Mouse (Mus musculus): ENCODE measurements at regions not wholly inside any gene's neighbourhood (a gene's known extent, or its start where the extent isn't known, plus 50 kb on each side); places are given as distances from the start of the nearest gene placed in this dataset.
"Not testable (repeated sequence)": the region's sequence is repeated elsewhere in the genome, so short reads cannot be mapped to it uniquely, and the experiment has no call there.

DNA sequence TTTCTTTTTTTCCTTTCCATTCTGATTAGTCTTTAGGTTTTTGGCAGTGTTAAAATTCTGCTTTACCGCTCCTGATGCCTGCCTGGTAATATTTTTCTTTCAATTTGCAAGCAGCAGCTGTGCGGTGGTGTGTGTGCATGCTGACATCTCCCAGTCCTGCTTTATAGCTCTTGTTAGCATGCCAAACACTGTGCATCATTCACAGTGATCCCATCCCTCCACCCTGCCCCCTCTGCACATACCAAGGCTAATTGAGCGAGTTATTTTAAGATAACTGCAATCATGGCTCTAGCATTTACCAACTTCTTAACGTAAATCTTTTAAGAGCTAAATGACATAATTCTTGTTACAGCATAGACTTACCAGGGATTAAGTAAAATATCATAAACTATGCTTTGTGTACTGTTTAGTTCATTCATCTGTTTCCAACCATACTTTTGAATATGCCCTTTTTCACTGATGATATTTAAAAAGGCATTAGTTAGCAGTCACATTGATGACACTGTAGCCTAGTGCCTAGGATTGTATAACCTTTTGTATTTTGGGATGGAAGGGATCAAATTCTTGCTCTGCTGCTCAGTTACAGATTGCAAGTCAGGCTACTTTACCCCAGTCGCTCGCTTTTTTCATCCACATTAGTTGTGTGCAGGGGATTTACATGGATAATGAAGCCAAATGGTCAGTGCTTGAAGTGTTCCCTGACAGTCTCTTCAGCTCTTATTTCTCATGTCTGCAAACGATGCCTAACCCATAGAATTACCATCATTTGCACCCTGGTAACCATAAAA is 487.0 kb downstream of the Lmo7 start:
- in situ Hi-C loops (cut with MboI; ENCODE audit: unreplicated experiment in 2 of 2) = no loop called here

DNA sequence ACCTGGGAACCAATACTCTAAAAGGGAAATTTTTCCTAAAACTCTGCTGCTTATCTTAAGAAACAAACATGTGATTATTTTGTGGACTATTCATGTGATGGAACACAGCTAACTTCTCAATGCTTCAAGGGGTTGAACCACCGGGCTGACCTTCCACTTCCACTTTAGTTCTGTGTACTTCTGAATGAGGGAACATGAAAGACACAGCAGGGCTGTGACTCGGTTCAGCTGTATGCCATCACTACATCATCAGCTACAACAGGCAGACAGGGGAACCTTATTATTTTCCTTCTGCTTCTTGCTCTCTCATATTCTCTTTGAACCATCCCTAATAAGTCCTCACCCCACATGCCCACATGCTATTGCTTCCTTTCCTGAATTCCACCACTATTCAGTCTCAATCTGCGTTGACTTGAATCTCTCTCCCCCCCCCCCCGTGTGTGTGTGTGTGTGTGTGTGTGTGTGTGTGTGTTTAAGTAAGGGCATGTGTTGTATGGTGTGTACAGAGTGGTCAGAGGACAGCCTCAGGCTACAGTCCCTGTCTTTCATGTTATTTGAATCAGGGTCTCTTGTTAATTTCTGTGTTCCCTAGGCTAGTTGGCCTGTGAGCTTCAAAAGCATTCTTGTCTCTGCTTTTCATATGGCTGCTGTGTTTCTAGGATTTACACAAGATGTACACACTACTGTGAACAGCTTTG is 485.7 kb downstream of the Lmo7 start:
- in situ Hi-C loops (cut with MboI; ENCODE audit: unreplicated experiment in 2 of 2) = no loop called here

DNA sequence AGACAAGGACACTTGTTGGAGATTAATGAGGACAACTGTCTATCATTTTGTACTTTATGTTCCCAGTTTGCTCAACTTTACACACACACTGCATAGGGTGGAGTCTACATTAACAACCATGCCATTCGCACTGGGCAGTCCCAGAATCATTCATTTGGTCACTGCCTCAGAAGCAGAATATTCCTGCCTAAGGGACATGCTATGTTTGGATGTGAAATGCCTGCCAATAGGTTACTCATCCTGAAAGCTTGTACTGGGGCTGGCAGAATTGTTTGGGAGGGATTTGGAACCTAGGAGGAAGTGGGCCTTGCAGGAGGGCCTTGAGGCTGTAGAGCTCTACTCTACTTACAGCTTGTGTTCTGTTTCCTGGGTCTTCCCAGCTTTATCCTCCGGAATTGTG is 482.3 kb downstream of the Lmo7 start:
- in situ Hi-C loops (cut with MboI; ENCODE audit: unreplicated experiment in 2 of 2) = no loop called here

DNA sequence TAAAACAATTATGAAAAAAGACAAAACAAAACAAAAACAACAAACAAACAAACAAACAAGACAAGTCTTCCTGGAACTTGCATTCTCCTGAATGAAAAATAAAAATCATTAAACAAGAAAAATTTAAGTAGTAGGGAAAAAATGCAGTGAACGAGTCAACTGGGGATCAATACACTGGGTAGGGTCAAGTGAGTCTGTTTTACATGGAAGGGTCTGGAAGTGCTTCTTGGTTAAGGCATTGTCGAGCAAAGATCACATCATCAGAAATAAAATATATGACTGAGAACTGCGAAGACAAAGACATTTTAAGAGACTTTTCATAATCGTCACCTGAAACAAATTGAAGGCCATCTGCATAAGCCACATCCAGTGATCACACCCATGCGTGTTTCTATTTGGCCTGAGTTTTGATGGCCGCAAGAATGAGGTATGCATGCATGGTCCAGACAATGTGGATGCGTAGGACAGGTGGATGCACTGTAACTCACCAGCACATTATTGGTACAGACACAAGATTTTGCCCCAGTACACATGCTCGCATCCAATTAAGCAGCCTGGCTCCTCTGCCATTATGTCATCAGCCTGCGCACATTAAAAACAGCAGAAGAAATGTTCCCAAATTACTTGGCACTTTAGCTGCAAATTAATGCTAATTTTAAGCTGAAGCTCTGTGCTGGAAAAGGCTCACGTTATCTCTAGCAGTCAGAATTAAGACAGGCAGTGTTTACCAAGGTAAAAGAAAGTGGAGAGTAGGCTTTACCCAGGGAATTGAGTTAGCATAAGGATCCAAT is 475.3 kb downstream of the Lmo7 start:
- in situ Hi-C loops (cut with MboI; ENCODE audit: unreplicated experiment in 2 of 2) = no loop called here

DNA sequence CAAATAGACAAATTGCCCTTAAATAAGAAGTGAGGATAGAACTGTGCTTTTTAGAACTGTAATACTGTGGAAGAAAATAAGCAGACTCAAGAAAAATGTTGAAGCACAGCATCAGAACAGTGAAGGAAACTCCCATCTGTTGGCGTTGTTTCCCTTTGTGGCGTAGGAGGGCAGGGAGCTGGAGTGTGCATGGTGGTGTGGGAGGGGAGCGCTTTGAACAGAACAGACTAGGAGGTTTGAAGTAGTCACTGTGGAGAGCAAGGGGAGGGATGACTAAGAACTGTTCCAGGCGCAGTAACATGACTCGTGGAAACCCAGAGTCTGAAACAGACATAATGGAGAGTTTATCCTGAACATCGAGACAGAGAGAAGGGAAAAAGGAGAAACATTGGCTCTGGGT is 469.7 kb downstream of the Lmo7 start:
- in situ Hi-C loops (cut with MboI; ENCODE audit: unreplicated experiment in 2 of 2) = no loop called here

DNA sequence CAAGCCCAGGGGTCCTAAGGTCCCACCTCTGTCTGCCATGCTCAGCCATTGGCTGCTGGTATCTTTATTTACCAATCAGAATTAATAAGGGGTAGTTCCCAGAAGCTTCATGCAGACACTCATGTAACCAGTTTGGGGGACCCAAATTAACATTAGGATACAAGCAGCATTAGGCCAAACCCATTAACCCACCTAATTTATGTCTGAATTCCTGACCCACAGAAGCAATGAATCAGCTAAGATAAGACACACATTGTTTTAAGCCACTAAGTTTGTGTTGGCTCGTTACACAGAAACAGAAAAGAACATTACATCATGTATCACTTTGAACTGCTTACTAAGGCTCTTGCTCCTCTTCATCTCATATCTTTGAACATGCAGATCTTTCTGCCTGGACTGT is 461.0 kb downstream of the Lmo7 start:
- in situ Hi-C loops (cut with MboI; ENCODE audit: unreplicated experiment in 2 of 2) = no loop called here

DNA sequence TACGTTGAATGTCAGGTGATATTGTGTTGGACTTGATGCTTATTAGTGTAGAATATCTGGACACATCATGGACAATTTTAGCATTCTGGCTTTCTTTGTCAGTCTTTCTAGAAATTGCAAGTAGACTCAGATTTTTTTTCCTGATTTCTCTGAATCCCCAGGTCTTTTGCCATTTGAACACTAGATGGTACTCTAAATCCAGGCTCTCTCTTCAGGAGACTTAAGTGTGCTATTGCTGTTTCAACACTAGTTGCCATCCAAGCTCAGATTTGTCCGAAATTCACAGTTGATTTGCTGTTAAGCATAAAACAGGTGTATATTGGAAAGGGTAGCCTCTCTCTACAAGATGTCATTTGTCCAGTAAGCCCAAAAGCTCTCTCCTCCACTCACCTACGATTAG is 451.5 kb downstream of the Lmo7 start:
- in situ Hi-C loops (cut with MboI; ENCODE audit: unreplicated experiment in 2 of 2) = no loop called here

DNA sequence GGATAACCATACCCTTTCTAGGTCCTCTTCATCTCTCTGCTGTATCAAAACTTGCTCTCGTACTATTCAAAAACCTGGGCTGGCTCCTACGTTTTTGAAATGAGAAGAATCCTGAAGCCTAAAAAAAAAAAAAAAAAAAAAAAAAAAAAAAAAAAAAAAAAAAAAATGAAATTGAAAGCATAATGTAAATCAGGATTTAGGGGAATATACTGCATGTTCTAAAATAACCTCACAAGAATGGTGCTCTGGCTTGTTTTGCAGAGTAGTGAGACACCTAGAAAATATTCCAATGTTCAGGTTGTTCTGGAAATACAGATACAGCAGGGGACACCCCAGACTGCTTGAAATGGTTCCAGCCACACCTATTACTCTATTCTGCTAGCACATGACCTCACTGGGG is 442.0 kb downstream of the Lmo7 start:
- in situ Hi-C loops (cut with MboI; ENCODE audit: unreplicated experiment in 2 of 2) = no loop called here

DNA sequence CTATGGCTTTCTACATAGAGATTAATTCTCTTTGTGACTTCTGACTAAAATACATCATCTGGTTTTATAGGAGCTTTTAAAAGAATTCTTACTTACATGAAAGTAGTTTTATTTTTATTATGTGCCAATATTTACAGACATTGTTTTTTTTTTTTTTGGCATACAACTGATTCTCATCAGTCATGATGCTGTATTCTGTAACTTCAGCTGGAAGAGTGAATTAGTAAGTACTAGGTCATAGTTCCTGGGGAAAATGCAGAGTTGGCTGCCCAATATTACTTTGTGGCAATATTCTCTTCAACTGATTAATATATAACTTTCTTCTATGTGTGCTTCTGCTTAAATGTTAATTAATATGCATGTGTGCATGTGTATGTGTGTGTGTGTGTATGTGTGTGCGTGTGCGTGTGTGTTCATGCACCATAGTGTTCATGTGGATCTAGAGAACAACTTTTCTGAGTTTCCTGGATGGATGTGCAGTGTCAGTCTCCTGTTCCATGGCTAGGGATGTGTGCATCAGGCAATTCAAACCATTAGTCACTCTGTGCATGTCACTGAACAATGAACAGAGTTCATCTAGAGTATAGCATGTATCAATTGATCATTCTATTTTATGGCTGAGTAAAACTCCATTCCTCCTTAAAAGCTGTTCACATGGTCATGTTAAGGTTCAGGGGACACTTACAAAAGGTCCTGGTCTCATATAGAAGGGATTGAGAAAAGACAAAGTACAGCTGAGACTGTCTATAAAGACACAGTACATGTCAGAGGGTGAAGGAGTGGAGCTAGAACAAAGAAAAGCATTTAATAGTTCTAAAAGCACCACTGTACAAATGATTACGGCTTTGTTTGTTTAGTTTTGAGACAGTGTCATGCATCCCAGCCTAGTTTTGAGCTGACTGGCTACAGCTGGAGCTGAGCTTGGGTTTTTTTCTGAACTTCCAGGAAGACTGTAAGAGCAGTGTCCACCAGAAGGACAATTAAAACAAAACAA is 431.8 kb downstream of the Lmo7 start:
- in situ Hi-C loops (cut with MboI; ENCODE audit: unreplicated experiment in 2 of 2) = no loop called here

DNA sequence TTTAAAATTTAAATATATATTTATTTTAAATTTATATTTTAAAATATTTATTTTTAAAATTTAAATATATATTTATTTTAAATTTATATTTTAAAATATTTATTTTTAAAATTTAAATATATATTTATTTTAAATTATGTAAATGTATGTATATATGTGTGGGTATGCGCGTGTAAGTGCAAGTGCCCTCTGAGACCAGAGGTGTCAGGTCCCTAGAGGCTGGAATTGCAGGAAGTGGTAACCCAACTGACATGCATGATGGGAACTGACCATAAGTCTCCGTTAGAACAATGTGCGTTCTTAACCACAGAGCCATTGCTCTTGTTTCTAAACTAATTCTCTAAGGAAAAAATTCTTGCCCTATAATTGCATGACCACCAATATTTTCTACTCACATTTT is 420.7 kb downstream of the Lmo7 start:
- in situ Hi-C loops (cut with MboI; ENCODE audit: unreplicated experiment in 2 of 2) = not testable (repeated sequence)

DNA sequence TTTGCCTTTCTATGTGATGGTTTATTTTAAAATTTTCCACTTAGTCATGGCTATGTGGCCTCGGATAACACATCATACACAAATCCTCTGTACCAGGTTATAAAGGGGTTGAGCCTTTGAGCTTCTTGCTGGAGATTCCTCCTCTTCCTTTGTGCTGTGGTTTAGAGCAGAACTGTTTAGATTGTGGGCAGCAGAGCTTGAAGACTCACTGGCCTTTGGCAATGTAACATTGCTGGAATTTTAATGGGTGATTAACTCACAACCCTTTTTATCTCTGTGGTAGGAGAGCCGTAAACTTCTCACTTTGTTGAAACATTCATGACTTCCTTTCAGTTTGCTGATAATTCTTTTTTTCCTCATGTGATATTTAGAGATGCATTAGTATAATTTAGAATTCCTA is 413.0 kb downstream of the Lmo7 start:
- in situ Hi-C loops (cut with MboI; ENCODE audit: unreplicated experiment in 2 of 2) = no loop called here

DNA sequence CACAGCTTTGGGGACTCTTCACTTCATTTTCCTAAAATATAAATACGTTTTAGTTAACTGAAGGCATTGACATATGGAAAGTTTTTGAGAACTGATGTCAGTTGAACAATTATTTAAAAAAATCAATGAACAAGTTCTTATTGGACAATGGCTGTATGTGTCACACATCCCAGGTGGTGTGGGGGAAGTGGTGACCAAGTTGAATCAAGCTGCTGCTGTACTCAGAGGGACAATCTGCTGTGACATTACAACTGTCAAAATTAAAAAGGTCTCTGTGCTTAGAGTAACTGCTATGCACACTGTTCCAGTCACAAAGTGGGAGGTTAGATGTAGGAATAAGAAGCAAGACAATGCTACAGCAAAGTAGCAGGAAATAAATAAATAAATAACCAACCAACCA is 409.2 kb downstream of the Lmo7 start:
- in situ Hi-C loops (cut with MboI; ENCODE audit: unreplicated experiment in 2 of 2) = no loop called here

DNA sequence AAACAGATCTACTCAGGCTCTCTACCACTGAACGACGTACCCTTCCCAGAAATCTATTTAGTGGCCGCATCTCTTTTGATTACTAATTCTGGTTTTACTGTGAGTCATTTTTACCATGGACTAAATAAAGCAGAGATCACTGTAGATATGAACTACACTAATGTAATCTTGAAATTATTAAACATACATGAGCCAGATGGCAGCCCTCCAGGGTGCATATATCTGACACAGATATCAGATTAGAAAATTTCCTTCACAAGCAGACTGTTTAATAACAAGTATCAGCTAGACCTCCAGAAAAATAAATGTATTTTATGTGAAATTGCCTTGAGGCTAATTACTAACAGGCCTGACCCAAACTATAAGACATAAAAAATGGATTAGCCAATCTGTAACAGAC is 388.4 kb downstream of the Lmo7 start:
- in situ Hi-C loops (cut with MboI; ENCODE audit: unreplicated experiment in 2 of 2) = no loop called here

DNA sequence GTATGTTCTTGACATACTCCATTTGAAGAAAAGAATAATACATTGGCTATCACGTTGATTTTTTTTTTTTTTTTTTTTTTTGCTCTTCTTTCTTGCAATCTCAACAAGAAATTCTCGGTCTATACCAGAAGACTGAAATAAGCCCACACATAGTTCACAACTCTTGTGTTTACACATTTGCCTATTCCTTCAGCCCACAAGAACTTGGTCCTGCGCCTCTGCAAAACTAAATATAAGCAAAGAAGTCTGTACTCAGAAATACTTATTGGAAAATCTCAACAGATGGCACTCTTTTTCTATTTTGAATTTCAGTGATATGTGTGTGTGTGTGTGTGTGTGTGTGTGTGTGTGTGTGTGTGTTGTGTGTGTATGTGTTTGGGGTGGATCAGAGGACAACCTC is 376.4 kb downstream of the Lmo7 start:
- in situ Hi-C loops (cut with MboI; ENCODE audit: unreplicated experiment in 2 of 2) = no loop called here

DNA sequence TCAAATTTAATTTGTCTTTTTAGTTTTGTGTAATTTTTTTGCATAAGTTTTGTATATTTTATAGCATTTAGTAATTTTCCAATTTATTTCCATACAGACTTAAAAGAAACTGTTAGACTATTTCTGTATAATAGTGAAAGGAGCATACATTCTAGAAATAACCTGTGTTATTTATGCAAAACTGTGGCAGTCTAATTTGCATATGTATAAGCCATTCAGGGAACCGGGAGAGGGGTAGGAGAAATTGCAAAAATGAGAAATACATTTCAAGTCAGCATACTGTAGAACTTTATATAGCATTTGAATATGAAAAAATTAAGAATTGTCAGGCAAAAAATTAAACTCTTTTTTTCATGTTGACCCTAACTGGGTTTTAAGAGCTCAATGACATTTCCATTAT is 364.3 kb downstream of the Lmo7 start:
- in situ Hi-C loops (cut with MboI; ENCODE audit: unreplicated experiment in 2 of 2) = no loop called here

DNA sequence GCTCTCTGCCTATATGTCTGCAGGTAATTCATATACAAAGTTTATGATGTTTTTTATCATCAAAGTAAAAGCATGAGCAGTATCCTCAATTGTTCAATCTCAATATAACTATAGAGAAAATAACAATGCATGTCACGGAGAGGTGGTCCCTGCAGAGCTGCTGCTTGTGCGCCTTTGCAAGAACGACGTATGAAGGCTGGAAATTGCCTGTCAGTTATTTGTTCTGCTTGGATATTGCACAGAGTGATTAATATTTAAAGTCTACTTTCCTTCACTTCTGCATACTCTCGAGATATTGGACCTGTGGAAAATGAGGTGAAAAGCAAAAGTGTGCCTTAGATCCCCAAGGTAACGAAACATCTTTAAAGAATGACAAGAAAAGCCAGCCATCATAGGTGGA is 362.8 kb downstream of the Lmo7 start:
- in situ Hi-C loops (cut with MboI; ENCODE audit: unreplicated experiment in 2 of 2) = no loop called here

DNA sequence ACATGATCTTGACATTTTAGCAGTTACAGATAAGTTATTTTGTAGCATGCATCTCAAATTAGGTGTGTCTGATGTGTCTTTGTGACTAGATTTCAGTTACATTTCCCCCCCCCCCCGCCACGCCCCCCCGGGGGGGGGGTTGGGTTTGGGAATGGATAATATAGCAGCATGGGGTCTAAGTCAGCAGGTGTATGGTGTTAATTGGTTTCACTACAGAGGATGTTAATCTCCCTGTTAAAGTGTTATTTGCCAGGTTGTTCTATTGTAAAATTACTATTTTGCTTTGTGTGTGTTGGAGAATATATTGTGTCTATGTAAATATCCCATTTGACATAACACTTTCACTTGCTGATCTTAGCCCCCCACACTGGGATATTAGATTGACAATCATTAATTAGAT is 319.2 kb downstream of the Lmo7 start:
- in situ Hi-C loops (cut with MboI; ENCODE audit: unreplicated experiment in 2 of 2) = no loop called here

DNA sequence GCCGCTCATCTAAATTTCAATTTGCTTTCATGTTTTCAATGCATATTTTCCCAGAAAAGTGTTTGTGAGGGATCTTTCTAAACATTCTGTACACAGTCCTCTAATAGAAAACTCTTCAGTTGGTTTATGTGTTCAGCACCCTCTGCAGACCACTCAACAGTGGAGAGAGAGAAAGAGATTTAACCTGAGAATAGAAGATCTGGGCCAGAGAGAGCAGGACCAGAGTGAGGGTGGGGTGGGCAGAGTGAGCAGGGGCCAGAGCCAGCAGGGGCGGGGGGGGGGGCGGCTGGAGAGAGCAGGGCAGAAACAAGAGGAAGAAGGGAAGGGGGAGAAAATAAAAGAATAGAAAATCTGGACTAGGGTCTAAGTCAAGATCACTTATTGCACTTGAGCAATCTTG is 318.7 kb downstream of the Lmo7 start:
- in situ Hi-C loops (cut with MboI; ENCODE audit: unreplicated experiment in 2 of 2) = no loop called here

DNA sequence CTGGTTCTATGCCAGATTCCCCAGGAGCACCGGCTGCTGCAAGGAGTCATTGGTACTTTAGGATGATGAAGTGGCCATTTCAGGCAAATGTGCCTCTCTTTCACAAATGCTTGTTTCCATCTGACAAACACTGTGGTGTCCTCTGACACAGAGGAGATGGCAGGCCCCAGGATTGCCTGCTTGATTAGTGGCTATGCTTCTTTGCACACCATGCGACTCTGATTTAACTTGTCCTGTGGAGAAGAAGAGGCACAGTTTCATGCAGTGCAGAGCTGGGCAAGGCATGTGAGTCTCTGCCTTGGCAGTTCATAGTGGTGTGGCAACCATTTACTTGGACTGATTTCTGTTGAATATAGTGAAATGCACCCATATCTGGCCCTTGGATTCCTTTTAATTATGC is 308.4 kb downstream of the Lmo7 start:
- in situ Hi-C loops (cut with MboI; ENCODE audit: unreplicated experiment in 2 of 2) = no loop called here

DNA sequence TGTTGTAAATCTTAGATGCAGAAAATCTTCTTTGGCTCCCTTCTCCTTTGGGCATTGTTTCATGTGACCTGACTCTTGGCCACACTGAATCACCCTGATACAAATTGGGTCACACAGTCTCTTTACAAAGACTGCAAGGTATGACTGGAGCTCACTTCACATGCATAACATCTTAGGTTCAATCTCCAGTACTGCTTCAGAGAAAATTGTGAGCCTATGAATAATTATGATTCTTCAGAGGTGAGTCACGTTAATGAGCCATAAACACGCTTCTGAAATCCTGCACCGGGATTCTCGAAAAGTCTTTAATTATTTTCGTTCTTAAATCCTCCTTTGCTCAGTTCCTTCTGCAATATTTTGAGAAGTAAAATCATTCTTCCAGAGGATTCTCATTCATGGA is 307.7 kb downstream of the Lmo7 start:
- in situ Hi-C loops (cut with MboI; ENCODE audit: unreplicated experiment in 2 of 2) = no loop called here

Measured in v-Abl transformed pro-B cells (cell line).